Mouse (Mus musculus) kidney, adult 2 months (tissue): ENCODE results near the gene AW822073.

Source experiments
- CTCF ChIP-seq: fragments of 200-500 bp; conservative IDR thresholded peaks from 2 replicates; pipeline ENCODE4 v1.5.1; 2011; ENCODE audit warnings: low read depth, mild to moderate bottlenecking, control low read depth, low read length, moderate library complexity, mixed read lengths; ENCODE audit not compliant: insufficient read depth, insufficient read length
- POLR2A ChIP-seq: fragments of 200-500 bp; IDR thresholded peaks from one replicate; pipeline ENCODE4 v1.6.1; 2011; ENCODE audit warnings: low read depth, low read length, control low read depth

- no peak for TF ChIP-seq CTCF
- no peak for TF ChIP-seq POLR2A
Observed at GRCm38 (mm10) chr10:58212230-58212629, 12.5 kb downstream of the AW822073 start.
